Mouse (Mus musculus): Measurements from ENCODE around the gene Ddx6.

DNA sequence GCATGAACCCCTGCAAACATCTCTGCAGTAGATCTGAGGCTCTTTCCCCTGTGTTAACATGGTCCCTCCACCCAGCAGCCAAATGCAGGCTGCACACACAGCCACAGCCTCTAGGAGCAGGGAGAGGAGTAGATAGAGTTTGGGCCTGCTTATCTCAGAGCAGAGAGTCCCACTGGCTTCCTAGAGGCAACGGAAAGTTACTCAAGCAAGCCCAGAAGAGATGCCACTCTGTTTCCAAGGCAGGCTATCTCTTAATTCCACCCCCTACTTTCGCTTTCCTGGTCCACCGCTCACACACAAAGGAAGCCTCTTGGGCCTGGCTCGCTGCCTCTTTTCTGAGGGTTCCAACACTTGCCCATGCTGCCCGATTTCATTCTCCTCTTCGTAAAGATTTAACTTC lies 39.3 kb upstream of the Ddx6 start:
- TF ChIP-seq CTCF (IDR thresholded peaks at IDR 0.05; ENCODE audit: extremely low read depth, insufficient read length, insufficient replicate concordance, low read depth, low read length) = no peak
- no peak for TF ChIP-seq POLR2A (IDR thresholded peaks at IDR 0.05; ENCODE audit: low read depth, low read length)
